Mouse (Mus musculus) urinary bladder, postnatal 25 days (tissue): ENCODE measurements at regions not wholly inside any gene's neighbourhood (a gene's known extent, or its start where the extent isn't known, plus 50 kb on each side); places are given as distances from the start of the nearest gene placed in this dataset.

Experiments used
- DNase-seq: peaks from one replicate; pipeline ENCODE4 v3.0.0; 2022; ENCODE audit warnings: low spot score

- no peak for DNase-seq
These were observed 623.8 kb downstream of the Tmem132b start for GRCm38 (mm10) chr5:126155216-126155880.

GRCm38 (mm10) chr5:126186111-126186510 is 654.5 kb downstream of the Tmem132b start:
- DNase-seq: no peak

- no peak for DNase-seq
These were observed 668.3 kb downstream of the Tmem132b start for GRCm38 (mm10) chr5:126199876-126200275.

- no peak for DNase-seq
These were observed 670.0 kb downstream of the Tmem132b start for GRCm38 (mm10) chr5:126201535-126201934.

- no peak for DNase-seq
These were observed 670.4 kb downstream of the Tmem132b start for GRCm38 (mm10) chr5:126201996-126202395.

GRCm38 (mm10) chr5:126217016-126217415 is 685.4 kb downstream of the Tmem132b start:
- no peak for DNase-seq

GRCm38 (mm10) chr5:126217746-126218145 is 686.2 kb downstream of the Tmem132b start:
- DNase-seq: no peak

GRCm38 (mm10) chr5:126223696-126224095 is 692.1 kb downstream of the Tmem132b start:
- DNase-seq: no peak

- no peak for DNase-seq
These were observed 699.2 kb downstream of the Tmem132b start for GRCm38 (mm10) chr5:126230768-126231167.

GRCm38 (mm10) chr5:126238071-126238470 is 706.5 kb downstream of the Tmem132b start:
- no peak for DNase-seq

GRCm38 (mm10) chr5:126245776-126246175 is 714.2 kb downstream of the Tmem132b start:
- no peak for DNase-seq

- no peak for DNase-seq
These were observed 718.8 kb downstream of the Tmem132b start for GRCm38 (mm10) chr5:126250331-126250730.

- DNase-seq: no peak
These were observed 723.1 kb downstream of the Tmem132b start for GRCm38 (mm10) chr5:126254661-126255060.

GRCm38 (mm10) chr5:126257860-126258259 is 726.3 kb downstream of the Tmem132b start:
- DNase-seq: no peak

GRCm38 (mm10) chr5:126266471-126266870 is 734.9 kb downstream of the Tmem132b start:
- no peak for DNase-seq

- DNase-seq: no peak
These were observed 735.5 kb downstream of the Tmem132b start for GRCm38 (mm10) chr5:126266929-126267609.

- no peak for DNase-seq
These were observed 737.0 kb downstream of the Tmem132b start for GRCm38 (mm10) chr5:126268592-126268991.

GRCm38 (mm10) chr5:126274316-126274715 is 742.7 kb downstream of the Tmem132b start:
- no peak for DNase-seq

- DNase-seq: no peak
These were observed 749.6 kb downstream of the Tmem132b start for GRCm38 (mm10) chr5:126281057-126281728.

- DNase-seq: no peak
These were observed 750.2 kb downstream of the Tmem132b start for GRCm38 (mm10) chr5:126281782-126282181.

GRCm38 (mm10) chr5:126324847-126325246 is 793.3 kb downstream of the Tmem132b start:
- no peak for DNase-seq

GRCm38 (mm10) chr5:126328276-126328675 is 796.7 kb downstream of the Tmem132b start:
- no peak for DNase-seq

- DNase-seq: no peak
These were observed 803.5 kb downstream of the Tmem132b start for GRCm38 (mm10) chr5:126335091-126335490.
